Mouse (Mus musculus) layer of hippocampus, adult 11-12 months (tissue): Measurements from ENCODE around the gene Eid3.

Experiments used
- DNase-seq: peaks from one replicate; pipeline ENCODE4 v3.0.0; 2022; ENCODE audit warnings: low spot score

The Eid3 gene

GRCm38 (mm10) chr10:82913238-82913637 is 46.8 kb downstream of the Eid3 start:
- DNase-seq, result no peak

GRCm38 (mm10) chr10:82913772-82914171 is 47.3 kb downstream of the Eid3 start:
- DNase-seq, result no peak
